Mouse (Mus musculus) liver, embryonic 14.5 days (tissue): Measurements from ENCODE around the gene Mc3r. TPM values are rescaled to one million over a fixed set of nuclear protein-coding genes. Genes with fewer than 3 reads are reported as not detected.

Experiments used
- ATAC-seq: fragments of 200-750 bp; cut with Nextera tagmentation; 2 replicates; pipeline ENCODE4 v1.8.0; 2017; ENCODE audit warnings: moderate number of reproducible peaks, mild to moderate bottlenecking, moderate library complexity; ENCODE audit not compliant: insufficient read depth
- DNase-seq, 3 experiments: peaks; one replicate each; pipeline ENCODE4 v3.0.0-alpha.2; 2012 to 2013; ENCODE audit warnings: low read depth in 3 of 3, low spot score in 3 of 3
- H3K27ac ChIP-seq: fragments of 300-500 bp; sonication (generic); 2 replicates; pipeline ENCODE4 v1.5.1; 2014; ENCODE audit warnings: moderate library complexity, mild to moderate bottlenecking, control low read depth, inconsistent platforms
- H3K27me3 ChIP-seq: fragments of 300-500 bp; sonication (generic); 2 replicates; pipeline ENCODE4 v1.6.1; 2014; ENCODE audit warnings: mild to moderate bottlenecking, low read length, moderate library complexity; ENCODE audit not compliant: control insufficient read depth, insufficient read depth
- H3K36me3 ChIP-seq: fragments of 300-500 bp; sonication (generic); replicated peaks from 2 replicates; pipeline ENCODE4 v1.6.1; 2014; ENCODE audit warnings: low read depth; ENCODE audit not compliant: control insufficient read depth, insufficient read depth
- H3K4me1 ChIP-seq, 2 experiments: fragments of 200-500 bp in 1 of 2; fragments of 300-500 bp in 1 of 2; sonication (generic) in 1 of 2; replicated peaks; 2 replicates each; pipeline ENCODE4 v1.6.1; 2012 to 2014; ENCODE audit warnings: antibody characterized with exemption in 1 of 2, inconsistent platforms in 1 of 2, low read length in 1 of 2; ENCODE audit not compliant: control insufficient read depth in 2 of 2, insufficient read depth in 2 of 2
- H3K4me2 ChIP-seq: fragments of 300-500 bp; sonication (generic); 2 replicates; pipeline ENCODE4 v1.6.1; 2014; ENCODE audit warnings: low read depth, mild to moderate bottlenecking, control low read depth, moderate library complexity
- H3K4me3 ChIP-seq, 2 experiments: fragments of 200-500 bp in 1 of 2; fragments of 300-500 bp in 1 of 2; sonication (generic) in 1 of 2; 2 replicates each; pipeline ENCODE4 v1.5.1; 2012 to 2014; ENCODE audit warnings: low read depth in 2 of 2, low read length in 2 of 2, mild to moderate bottlenecking in 2 of 2, control low read depth in 1 of 2, inconsistent platforms in 1 of 2, moderate library complexity in 1 of 2; ENCODE audit not compliant: insufficient read depth in 1 of 2
- H3K9ac ChIP-seq: fragments of 300-500 bp; sonication (generic); replicated peaks from 2 replicates; pipeline ENCODE4 v1.6.1; 2014; ENCODE audit warnings: mild to moderate bottlenecking, control low read depth, moderate library complexity
- H3K9me3 ChIP-seq: fragments of 300-500 bp; sonication (generic); 2 replicates; pipeline ENCODE4 v1.6.1; 2016; ENCODE audit warnings: low read length, mixed read lengths; ENCODE audit not compliant: control insufficient read depth
- CTCF ChIP-seq: IDR thresholded peaks from 2 replicates; pipeline ENCODE4 v1.5.1; 2016; ENCODE audit warnings: antibody characterized with exemption, low read depth, control low read depth
- EP300 ChIP-seq: IDR thresholded peaks from 2 replicates; pipeline ENCODE4 v1.6.1; 2016; ENCODE audit warnings: antibody characterized with exemption, low read depth
- WGBS: fragments of 180-500 bp; shearing (Covaris S2); extraction: QIAGEN DNeasy Blood & Tissue Kit; methylation state at CpG from one replicate; pipeline ENCODE4 v1.1.7; 2014; ENCODE audit not compliant: insufficient replicate concordance; 5-methylcytosine and 5-hydroxymethylcytosine counted together
- polyA plus RNA-seq, 2 experiments: library from polyadenylated mRNA; depleted of rRNA in 1 of 2; stranded (reverse) in 1 of 2; unstranded in 1 of 2; fragments of >200 nt; fragmentation: Nextera tagmentation in 1 of 2; extraction: Ambion mirVana in 1 of 2; gene quantifications; 2 replicates each; pipeline versions ENCODE4 v1.2.1 to v1.2.3; 2012 to 2014

The Mc3r gene
- polyA plus RNA-seq, 2 experiments, result not detected

- Histone ChIP-seq H3K36me3 (no peaks in the 10 kb centered on the region), H3K9ac (no peak overlapping the region), H3K27ac (no peak overlapping the region), H3K4me2 (no peak overlapping the region), H3K4me3 (no peak overlapping the region), H3K27me3 (no peaks in the 10 kb centered on the region), H3K9me3 (no peaks in the 10 kb centered on the region), H3K4me1 (no peaks in the 10 kb centered on the region)
- DNase-seq (no peak), ATAC-seq (no peak)
- TF ChIP-seq EP300 (no peak), CTCF (no peak)
- 31% methylated on average over 3 of the region's 3 CpGs for WGBS
These were observed 19.1 kb upstream of the Mc3r start for GRCm38 (mm10) chr2:172229190-172229589.

DNA sequence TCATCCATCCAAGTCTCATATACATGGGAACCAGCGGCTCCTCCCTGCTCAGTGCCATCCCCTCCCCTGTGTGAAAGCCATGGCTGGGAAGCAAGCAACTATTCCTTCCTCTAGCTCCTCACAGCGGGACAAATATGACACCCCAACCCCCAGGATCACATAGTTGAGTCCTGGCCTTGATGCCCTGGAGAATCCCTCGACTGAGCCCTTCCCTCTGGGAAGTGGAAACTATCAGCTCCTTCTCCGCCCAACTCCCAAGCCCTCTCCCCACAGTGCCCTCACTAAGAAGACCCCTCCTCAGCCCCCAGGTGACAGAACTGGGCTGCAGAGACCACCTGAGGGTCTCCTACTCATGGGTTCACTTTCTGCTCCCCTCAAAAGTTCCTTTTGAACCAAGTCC, 18.2 kb upstream of the Mc3r start:
- 45% methylated on average over 4 of the region's 4 CpGs for WGBS

GRCm38 (mm10) chr2:172238220-172238619, 10.1 kb upstream of the Mc3r start:
- DNase-seq (no peak), ATAC-seq (no peak)
- TF ChIP-seq CTCF, result no peak
- Histone ChIP-seq H3K9ac (no peak overlapping the region), H3K27ac (no peak overlapping the region), H3K36me3 (no peaks in the 10 kb centered on the region), H3K4me2 (no peak overlapping the region), H3K27me3 (no peaks in the 10 kb centered on the region), H3K4me1 (no peaks in the 10 kb centered on the region), H3K4me3 (no peak overlapping the region), H3K9me3 (no peaks in the 10 kb centered on the region)
- 59% methylated on average over 5 of the region's 5 CpGs for WGBS

More for the DNA sequence above, 18.2 kb upstream of the Mc3r start:
- DNase-seq (no peak), ATAC-seq (no peak)
- H3K4me3 ChIP-seq, result no peak overlapping the region
- H3K9me3 ChIP-seq, result no peaks in the 10 kb centered on the region
- no peaks in the 10 kb centered on the region for H3K4me1 ChIP-seq
- no peaks in the 10 kb centered on the region for H3K27me3 ChIP-seq
- no peak overlapping the region for H3K27ac ChIP-seq
- TF ChIP-seq CTCF, result no peak
- TF ChIP-seq EP300, result no peak
- H3K36me3 ChIP-seq, result no peaks in the 10 kb centered on the region
- no peak overlapping the region for H3K9ac ChIP-seq
- H3K4me2 ChIP-seq, result no peak overlapping the region

- no peaks in the 10 kb centered on the region for H3K36me3 ChIP-seq
- H3K9me3 ChIP-seq, result no peaks in the 10 kb centered on the region
- H3K4me2 ChIP-seq, result no peak overlapping the region
- DNase-seq, result peak in 1 of 3 experiments; percentile 24
- no peak overlapping the region for H3K27ac ChIP-seq
- WGBS, result 15% methylated on average over 5 of the region's 5 CpGs
- no peak overlapping the region for H3K4me3 ChIP-seq
- H3K9ac ChIP-seq, result no peak overlapping the region
- no peaks in the 10 kb centered on the region for H3K27me3 ChIP-seq
- TF ChIP-seq CTCF, result no peak
- TF ChIP-seq EP300, result no peak
- H3K4me1 ChIP-seq, result no peaks in the 10 kb centered on the region
- no peak for ATAC-seq
These were observed 7.3 kb upstream of the Mc3r start for GRCm38 (mm10) chr2:172241031-172241430.

DNA sequence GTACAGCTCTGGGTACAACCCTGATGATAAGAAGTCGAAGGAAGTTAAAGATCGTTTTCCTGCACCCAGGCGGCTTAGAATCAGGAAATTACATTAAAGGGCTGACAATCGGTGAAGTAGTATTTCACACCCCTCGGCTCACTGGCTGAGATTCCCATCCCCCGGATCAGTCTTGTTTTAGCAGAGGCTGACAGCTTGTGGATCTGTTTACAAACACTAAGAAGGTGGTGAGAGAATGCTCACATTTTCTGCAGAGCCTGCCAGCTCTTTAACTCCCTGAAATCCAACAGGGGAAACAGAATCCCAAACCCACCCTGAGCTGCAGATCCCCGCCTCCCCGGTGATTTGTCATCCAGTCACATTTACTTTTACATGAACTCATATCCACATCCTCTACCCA, 2.8 kb upstream of the Mc3r start:
- ATAC-seq, result no peak

More for the DNA sequence above, 2.8 kb upstream of the Mc3r start:
- Histone ChIP-seq H3K4me3 (no peak overlapping the region), H3K4me2 (no peak overlapping the region), H3K27me3 (peaks cover 6% of the 10 kb centered on the region), H3K36me3 (no peaks in the 10 kb centered on the region), H3K4me1 (no peaks in the 10 kb centered on the region), H3K9ac (no peak overlapping the region), H3K9me3 (no peaks in the 10 kb centered on the region), H3K27ac (no peak overlapping the region)
- WGBS, result 16% methylated on average over 8 of the region's 8 CpGs
- no peak for DNase-seq
- no peak for TF ChIP-seq EP300
- TF ChIP-seq CTCF, result no peak
